Mouse (Mus musculus) kidney, adult 2 months (tissue): ENCODE results near the gene Arrdc3.

ENCODE experiments used
- CTCF ChIP-seq: fragments of 200-500 bp; conservative IDR thresholded peaks from 2 replicates; pipeline ENCODE4 v1.5.1; 2011; ENCODE audit warnings: low read depth, mild to moderate bottlenecking, control low read depth, low read length, moderate library complexity, mixed read lengths; ENCODE audit not compliant: insufficient read depth, insufficient read length
- POLR2A ChIP-seq: fragments of 200-500 bp; IDR thresholded peaks from one replicate; pipeline ENCODE4 v1.6.1; 2011; ENCODE audit warnings: low read depth, low read length, control low read depth

DNA sequence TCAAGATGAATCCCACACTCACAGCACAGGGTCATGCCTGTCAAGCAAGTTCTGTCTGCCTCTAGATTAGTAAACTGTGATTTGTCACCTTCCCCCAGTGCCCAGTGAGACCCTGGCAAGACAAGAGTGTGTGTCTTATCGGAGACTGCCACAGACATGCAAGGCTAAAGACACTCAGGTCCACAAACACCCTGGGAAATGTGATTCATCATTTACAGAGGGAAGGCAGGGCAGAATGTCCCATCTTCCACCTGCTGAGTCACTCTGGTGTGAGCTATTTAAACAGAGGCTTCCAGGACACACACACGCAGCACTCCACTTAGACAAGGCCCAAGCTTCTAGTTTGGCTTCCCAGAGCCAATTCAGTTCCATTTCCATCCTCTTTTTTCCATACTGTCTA is 53.2 kb downstream of the Arrdc3 start:
- TF ChIP-seq CTCF, result no peak
- TF ChIP-seq POLR2A, result no peak
